Mouse (Mus musculus): ENCODE data around the gene Kcna1. TPM values are rescaled to one million over a fixed set of nuclear protein-coding genes. Genes with fewer than 3 reads are reported as not detected.

Gene Kcna1
- total and polyA plus RNA-seq, 3 experiments, result not detected

- Histone ChIP-seq H3K4me3 (ENCODE audit: control insufficient read depth in 1 of 2, insufficient read depth in 1 of 2, low read depth in 2 of 2, low read length in 2 of 2) (no peak overlapping the region), H3K4me1 (ENCODE audit: control insufficient read depth in 1 of 2, insufficient read depth in 2 of 2, low read length in 2 of 2) (no peaks in the 10 kb centered on the region), H3K9me3 (replicated peaks; ENCODE audit: insufficient read depth, low read length) (no peaks in the 10 kb centered on the region), H3K27me3 (ENCODE audit: control insufficient read depth in 1 of 2, insufficient read depth in 2 of 2, low read length in 2 of 2) (no peaks in the 10 kb centered on the region), H3K79me2 (ENCODE audit: control insufficient read depth, insufficient read depth, low read length, poor library complexity) (no peaks in the 10 kb centered on the region), H3K9ac (ENCODE audit: control insufficient read depth, low read depth, low read length, poor library complexity, severe bottlenecking) (no peak overlapping the region), H3K27ac (ENCODE audit: control insufficient read depth, low read depth, low read length) (no peak overlapping the region), H3K36me3 (ENCODE audit: control insufficient read depth in 1 of 2, insufficient read depth in 2 of 2, low read length in 2 of 2) (no peaks in the 10 kb centered on the region)
- TF ChIP-seq TAL1 (IDR thresholded peaks at IDR 0.05; ENCODE audit: low read length), result no peak
- no peak for DNase-seq (ENCODE audit: low read depth, low spot score)
These were observed 51.1 kb downstream of the Kcna1 start for GRCm38 (mm10) chr6:126595130-126595529.

GRCm38 (mm10) chr6:126594365-126594764, 51.8 kb downstream of the Kcna1 start:
- Histone ChIP-seq H3K79me2 (ENCODE audit: control insufficient read depth, insufficient read depth, low read length, poor library complexity) (no peaks in the 10 kb centered on the region), H3K27me3 (ENCODE audit: control insufficient read depth in 1 of 2, insufficient read depth in 2 of 2, low read length in 2 of 2) (no peaks in the 10 kb centered on the region), H3K36me3 (ENCODE audit: control insufficient read depth in 1 of 2, insufficient read depth in 2 of 2, low read length in 2 of 2) (no peaks in the 10 kb centered on the region), H3K27ac (ENCODE audit: control insufficient read depth, low read depth, low read length) (no peak overlapping the region), H3K9ac (ENCODE audit: control insufficient read depth, low read depth, low read length, poor library complexity, severe bottlenecking) (no peak overlapping the region), H3K4me1 (ENCODE audit: control insufficient read depth in 1 of 2, insufficient read depth in 2 of 2, low read length in 2 of 2) (no peaks in the 10 kb centered on the region), H3K9me3 (replicated peaks; ENCODE audit: insufficient read depth, low read length) (no peaks in the 10 kb centered on the region), H3K4me3 (ENCODE audit: control insufficient read depth in 1 of 2, insufficient read depth in 1 of 2, low read depth in 2 of 2, low read length in 2 of 2) (no peak overlapping the region)
- no peak for DNase-seq (ENCODE audit: low read depth, low spot score)
- TF ChIP-seq ZKSCAN1 (IDR thresholded peaks at IDR 0.05; ENCODE audit: low read depth, low read length), result no peak
- no peak for TF ChIP-seq MYB (IDR thresholded peaks at IDR 0.05; ENCODE audit: low read depth, low read length)
- TF ChIP-seq GATA1 (IDR thresholded peaks at IDR 0.05; ENCODE audit: low read depth, low read length), result no peak
- no peak for TF ChIP-seq EP300 (IDR thresholded peaks at IDR 0.05; ENCODE audit: low read depth in 1 of 2, low read length in 2 of 2)
- no peak for TF ChIP-seq POLR2AphosphoS2 (IDR thresholded peaks at IDR 0.05; ENCODE audit: low read length)
- TF ChIP-seq RCOR1 (IDR thresholded peaks at IDR 0.05; ENCODE audit: low read depth, low read length), result no peak
- no peak for TF ChIP-seq MAX (IDR thresholded peaks at IDR 0.05; ENCODE audit: low read length)
- TF ChIP-seq HCFC1 (IDR thresholded peaks at IDR 0.05; ENCODE audit: low read depth, low read length), result no peak
- no peak for TF ChIP-seq POLR2A (IDR thresholded peaks at IDR 0.05; ENCODE audit: control insufficient read depth in 1 of 2, insufficient read depth in 1 of 2, low read depth in 1 of 2, low read length in 2 of 2, poor library complexity in 1 of 2)
- no peak for TF ChIP-seq TCF12 (IDR thresholded peaks at IDR 0.05; ENCODE audit: low read depth, low read length)

GRCm38 (mm10) chr6:126593336-126593735, 52.8 kb downstream of the Kcna1 start:
- Histone ChIP-seq H3K4me1 (ENCODE audit: control insufficient read depth in 1 of 2, insufficient read depth in 2 of 2, low read length in 2 of 2) (no peaks in the 10 kb centered on the region), H3K27ac (ENCODE audit: control insufficient read depth, low read depth, low read length) (no peak overlapping the region), H3K9me3 (replicated peaks; ENCODE audit: insufficient read depth, low read length) (no peaks in the 10 kb centered on the region), H3K9ac (ENCODE audit: control insufficient read depth, low read depth, low read length, poor library complexity, severe bottlenecking) (no peak overlapping the region), H3K4me3 (ENCODE audit: control insufficient read depth in 1 of 2, insufficient read depth in 1 of 2, low read depth in 2 of 2, low read length in 2 of 2) (no peak overlapping the region), H3K79me2 (ENCODE audit: control insufficient read depth, insufficient read depth, low read length, poor library complexity) (no peaks in the 10 kb centered on the region), H3K27me3 (ENCODE audit: control insufficient read depth in 1 of 2, insufficient read depth in 2 of 2, low read length in 2 of 2) (no peaks in the 10 kb centered on the region), H3K36me3 (ENCODE audit: control insufficient read depth in 1 of 2, insufficient read depth in 2 of 2, low read length in 2 of 2) (no peaks in the 10 kb centered on the region)
- TF ChIP-seq UBTF (IDR thresholded peaks at IDR 0.05; ENCODE audit: borderline replicate concordance, insufficient read depth, low read depth, low read length), result no peak
- no peak for DNase-seq (ENCODE audit: low read depth, low spot score)

Other genes starting within 250 kb of the Kcna1 start
- gene Kcna5, start 111.0 kb downstream of the Kcna1 start, total RNA-seq (2012; rRNA removed), result not detected in 2 replicates
- not detected for gene Kcna5, start 111.0 kb downstream of the Kcna1 start, polyA plus RNA-seq (2012; ENCODE audit: insufficient read depth in 1 of 2, insufficient read length in 2 of 2, low read depth in 1 of 2, low replicate concordance in 2 of 2, missing spikeins in 1 of 2)
- not detected in 2 replicates for gene Kcna6, start 94.3 kb upstream of the Kcna1 start, total RNA-seq (2012; rRNA removed)
- gene Kcna6, start 94.3 kb upstream of the Kcna1 start, polyA plus RNA-seq (2012; ENCODE audit: insufficient read depth in 1 of 2, insufficient read length in 2 of 2, low read depth in 1 of 2, low replicate concordance in 2 of 2, missing spikeins in 1 of 2), result not detected
- gene Ndufa9, start 202.8 kb upstream of the Kcna1 start, total RNA-seq (2012; rRNA removed), result 156 and 162 TPM in 2 replicates
- gene Ndufa9, start 202.8 kb upstream of the Kcna1 start, polyA plus RNA-seq (2012; ENCODE audit: insufficient read depth in 1 of 2, insufficient read length in 2 of 2, low read depth in 1 of 2, low replicate concordance in 2 of 2, missing spikeins in 1 of 2), result 100 to 1,000 TPM in 1 of 2 experiments, not detected in 1; 176 TPM
- gene Akap3, start 206.7 kb upstream of the Kcna1 start, total RNA-seq (2012; rRNA removed), result not detected in 2 replicates
- not detected for gene Akap3, start 206.7 kb upstream of the Kcna1 start, polyA plus RNA-seq (2012; ENCODE audit: insufficient read depth in 1 of 2, insufficient read length in 2 of 2, low read depth in 1 of 2, low replicate concordance in 2 of 2, missing spikeins in 1 of 2)

Data from MEL (cell line).